Mouse (Mus musculus) spleen, adult 12 weeks (tissue): ENCODE measurements around the gene Elane.

Source experiments
- DNase-seq: peaks from one replicate; pipeline ENCODE4 v3.0.0; 2022; ENCODE audit warnings: low spot score

Gene Elane

GRCm38 (mm10) chr10:79914948-79915596 is 29.0 kb downstream of the Elane start:
- no peak for DNase-seq

DNA sequence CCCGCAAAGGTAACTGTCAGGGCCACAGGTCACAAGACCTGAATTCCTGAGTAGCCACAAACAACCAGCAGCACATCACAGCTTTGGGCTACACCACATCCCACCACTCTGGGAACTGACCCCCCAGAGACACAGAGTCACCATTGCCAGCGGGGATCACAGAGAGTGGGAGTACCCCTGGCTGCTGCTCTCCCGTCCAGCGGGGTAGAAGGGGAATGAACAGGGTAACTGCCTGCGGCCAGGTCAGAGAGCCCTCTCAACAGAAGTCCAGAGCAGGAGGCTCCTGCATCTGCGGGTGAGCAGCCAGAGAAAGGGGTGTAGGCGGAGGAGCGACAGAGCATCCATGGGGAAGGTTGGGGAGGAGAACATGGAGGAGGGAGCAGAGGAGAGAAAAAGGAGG is 30.0 kb downstream of the Elane start:
- DNase-seq: no peak

DNA sequence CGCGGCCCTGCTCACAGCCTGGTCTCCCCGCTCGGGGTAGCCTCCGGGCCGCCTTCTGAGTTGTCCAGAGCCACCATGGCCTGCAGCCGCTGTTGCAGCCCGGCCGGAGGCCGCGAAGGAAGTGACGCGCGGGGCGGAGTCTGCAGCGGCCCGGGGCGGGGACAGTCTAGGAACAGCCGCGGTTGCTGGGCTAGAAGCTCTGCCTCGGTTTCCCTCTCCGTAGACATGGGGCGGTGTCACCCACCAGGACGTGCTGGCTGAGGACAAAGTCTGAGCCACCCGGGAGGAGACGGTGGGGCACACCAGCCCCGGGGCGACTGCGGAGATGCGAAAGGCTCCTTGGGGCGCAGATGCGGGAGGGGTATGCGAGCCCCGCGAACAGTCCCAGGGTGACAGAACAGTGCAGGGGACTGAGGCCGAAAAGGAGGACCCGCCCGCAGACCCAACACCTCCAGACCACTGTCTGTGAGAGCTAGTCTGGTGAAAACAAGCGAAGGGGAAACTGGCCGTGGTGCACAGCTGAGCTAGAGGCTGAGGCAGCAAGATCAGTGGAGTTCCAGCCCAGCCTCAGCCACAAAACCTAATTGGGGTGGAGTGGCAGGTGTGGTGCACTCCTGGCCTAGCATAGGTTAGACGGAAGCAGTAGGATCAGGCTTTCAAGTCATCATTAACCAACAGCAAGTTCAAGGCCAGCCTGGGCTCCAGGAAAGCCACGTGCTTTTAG is 30.9 kb downstream of the Elane start, which contains the start of gene Kiss1r:
Gene Kiss1r, plus strand, starts transcription at position 164 of the 724 bp plus-strand sequence.
- peak; percentile 81 for DNase-seq

GRCm38 (mm10) chr10:79917532-79918100 is 31.6 kb downstream of the Elane start:
- DNase-seq: no peak

DNA sequence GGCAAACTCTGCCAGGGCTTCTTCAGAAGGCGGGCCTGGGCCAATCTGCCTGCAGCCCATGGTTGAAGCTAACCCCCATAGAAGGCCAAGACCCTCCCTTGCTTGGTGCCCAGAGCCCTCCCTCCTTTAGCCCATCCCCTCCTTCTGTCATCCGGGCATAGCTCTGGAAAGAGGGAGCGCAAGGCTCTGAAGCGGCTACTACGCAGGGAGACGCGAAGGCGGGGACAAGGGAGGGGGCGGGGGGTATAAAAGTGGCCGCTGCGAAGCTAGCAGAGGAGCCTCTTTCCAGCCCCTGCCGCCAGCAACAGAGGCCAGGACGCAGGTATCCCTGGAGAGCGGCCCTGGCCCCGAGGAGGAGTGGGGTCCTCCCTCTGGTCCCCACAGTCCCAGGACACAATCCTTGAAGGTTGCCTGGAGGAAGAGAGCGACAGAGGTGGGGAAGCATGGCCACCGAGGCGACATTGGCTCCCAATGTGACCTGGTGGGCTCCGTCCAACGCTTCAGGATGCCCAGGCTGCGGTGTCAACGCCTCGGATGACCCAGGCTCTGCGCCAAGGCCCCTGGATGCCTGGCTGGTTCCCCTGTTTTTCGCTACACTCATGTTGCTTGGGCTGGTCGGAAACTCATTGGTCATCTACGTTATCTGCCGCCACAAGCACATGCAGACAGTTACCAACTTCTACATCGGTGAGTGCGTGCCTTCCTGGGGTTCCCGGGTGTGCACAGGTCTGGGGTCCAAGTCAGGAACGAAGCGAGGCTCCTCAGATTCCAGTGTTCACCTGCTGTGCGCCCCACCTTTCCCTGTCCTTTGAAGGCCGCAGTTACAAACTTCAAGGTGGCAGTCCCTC is 32.4 kb downstream of the Elane start:
- DNase-seq: no peak

GRCm38 (mm10) chr10:79919251-79919849 is 33.3 kb downstream of the Elane start:
- no peak for DNase-seq

GRCm38 (mm10) chr10:79920056-79920890 is 34.2 kb downstream of the Elane start:
- no peak for DNase-seq

DNA sequence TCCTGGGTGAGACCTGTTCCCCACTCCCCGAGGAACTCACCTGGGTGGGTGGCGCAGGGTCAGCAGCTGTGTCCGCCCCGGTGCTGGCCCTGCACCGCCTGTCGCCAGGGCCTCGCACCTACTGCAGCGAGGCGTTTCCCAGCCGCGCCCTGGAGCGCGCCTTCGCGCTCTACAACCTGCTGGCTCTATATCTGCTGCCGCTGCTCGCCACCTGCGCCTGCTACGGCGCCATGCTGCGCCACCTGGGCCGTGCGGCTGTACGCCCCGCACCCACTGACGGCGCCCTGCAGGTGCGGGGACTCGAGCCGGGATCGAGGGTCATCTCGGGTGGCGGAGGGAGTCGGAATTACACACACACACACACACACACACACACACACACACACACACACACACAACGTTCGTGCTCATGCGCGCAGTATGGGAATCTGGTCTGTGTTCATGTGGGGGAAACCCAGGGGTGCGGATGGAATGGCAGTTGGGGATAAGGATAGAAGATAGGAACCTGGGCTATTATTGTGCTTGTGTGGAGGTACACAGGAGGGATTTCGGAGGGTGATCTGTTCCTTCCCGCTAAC is 35.0 kb downstream of the Elane start, which contains the start of gene R3hdm4:
Gene R3hdm4, minus strand, starts transcription at position 251 of the 578 bp plus-strand sequence.
- no peak for DNase-seq

- DNase-seq: no peak
Observed at GRCm38 (mm10) chr10:79921572-79921971, 35.5 kb downstream of the Elane start.

GRCm38 (mm10) chr10:79924998-79925784 is 39.1 kb downstream of the Elane start:
- DNase-seq: peak; percentile 90

GRCm38 (mm10) chr10:79925785-79926490 is 39.9 kb downstream of the Elane start:
- peak; percentile 38 for DNase-seq

GRCm38 (mm10) chr10:79926491-79927323 is 40.7 kb downstream of the Elane start, which contains the start of gene Arid3a:
Arid3a (plus strand) TSS chr10:79927043.
- DNase-seq: peak; percentile 80

- DNase-seq: peak; percentile 47
Observed at GRCm38 (mm10) chr10:79927324-79928029, 41.4 kb downstream of the Elane start.

GRCm38 (mm10) chr10:79928030-79928694 is 42.1 kb downstream of the Elane start:
- DNase-seq: no peak

DNA sequence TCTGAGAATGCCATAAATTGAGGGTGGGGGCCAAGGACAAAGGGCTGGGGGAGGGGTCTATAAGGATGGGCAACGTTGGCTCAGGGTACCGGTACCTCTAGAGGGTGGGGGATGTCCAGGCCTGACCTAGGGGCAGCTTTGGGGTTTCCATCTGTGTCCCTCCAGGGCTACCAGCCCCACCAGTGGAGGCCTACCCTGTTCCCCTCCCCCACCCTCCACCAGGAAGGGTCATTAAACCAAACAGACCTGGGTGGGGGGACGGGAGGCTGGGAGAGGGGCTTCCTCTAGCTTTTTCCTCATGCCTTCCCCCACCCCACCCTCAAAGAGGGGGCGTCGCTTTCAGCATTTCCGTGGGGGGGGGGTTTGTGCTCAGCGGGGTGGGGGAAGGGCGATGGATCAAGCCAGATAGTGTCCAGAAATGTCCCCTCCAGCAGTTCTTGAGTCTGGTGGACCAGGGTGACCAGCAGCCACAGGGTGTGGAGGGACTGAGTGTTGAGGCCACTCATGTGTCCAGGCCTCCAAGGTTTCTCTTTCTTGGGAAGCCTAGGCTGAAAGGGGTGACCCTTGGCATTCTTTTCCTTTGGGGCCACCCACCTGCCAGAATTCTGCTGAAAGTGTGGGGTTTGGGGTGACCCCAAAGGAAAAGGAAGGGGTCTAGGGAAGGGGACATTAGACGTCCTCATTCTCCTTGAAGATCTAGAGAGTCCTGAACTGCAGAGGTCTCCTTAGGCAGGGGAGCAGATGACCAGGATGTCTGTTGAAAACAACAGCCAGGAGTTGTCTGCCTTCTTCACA is 43.1 kb downstream of the Elane start:
- DNase-seq: no peak
